Mouse (Mus musculus) 3134 (cell line): Measurements from ENCODE around the gene Gtpbp3.
"Not testable (repeated sequence)": the region's sequence is repeated elsewhere in the genome, so short reads cannot be mapped to it uniquely, and the experiment has no call there.

ENCODE experiments used
- DNase-seq: peaks from one replicate; pipeline ENCODE4 v3.0.0-alpha.2; 2011; ENCODE audit warnings: low spot score; ENCODE audit not compliant: insufficient read length; ENCODE audit errors: extremely low read depth

The Gtpbp3 gene

DNA sequence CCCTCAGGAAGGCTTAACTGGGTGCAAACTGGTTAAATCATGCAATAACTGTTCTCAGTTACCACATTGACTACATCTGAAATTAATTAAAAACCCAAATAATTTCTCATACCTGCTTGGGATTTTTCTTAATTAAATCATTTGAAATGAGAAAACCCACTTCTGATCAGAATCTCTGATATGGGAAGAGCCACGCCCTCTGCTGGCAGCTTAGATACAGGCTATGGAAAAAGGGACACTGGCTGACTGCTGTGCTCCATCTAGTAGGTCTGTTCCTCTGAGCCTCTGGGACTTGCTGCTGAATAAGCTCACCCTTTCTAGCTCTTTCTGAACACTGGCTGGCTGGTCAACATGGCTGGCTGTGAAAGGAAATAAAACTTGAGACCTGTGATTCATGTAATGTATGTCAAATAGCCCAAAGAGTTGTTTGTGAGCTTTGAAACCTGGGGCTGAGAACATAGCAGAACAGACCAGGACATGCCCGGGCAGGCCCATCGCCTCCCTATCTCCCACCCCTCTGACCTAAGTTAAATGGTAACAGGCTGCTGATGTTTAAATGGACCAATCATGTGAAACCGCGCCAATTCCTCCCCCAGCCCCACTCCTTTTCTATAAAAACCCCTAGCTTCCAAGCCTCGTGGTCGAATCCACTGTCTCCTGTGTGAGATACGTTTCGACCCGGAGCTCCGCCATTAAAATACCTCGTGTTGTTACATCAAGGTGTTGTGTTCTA is 43.0 kb downstream of the Gtpbp3 start:
- DNase-seq, result not testable (repeated sequence)

GRCm38 (mm10) chr8:71534263-71534810 is 46.4 kb downstream of the Gtpbp3 start:
- no peak for DNase-seq

GRCm38 (mm10) chr8:71535663-71536062 is 47.8 kb downstream of the Gtpbp3 start:
- peak; percentile 49 for DNase-seq

DNA sequence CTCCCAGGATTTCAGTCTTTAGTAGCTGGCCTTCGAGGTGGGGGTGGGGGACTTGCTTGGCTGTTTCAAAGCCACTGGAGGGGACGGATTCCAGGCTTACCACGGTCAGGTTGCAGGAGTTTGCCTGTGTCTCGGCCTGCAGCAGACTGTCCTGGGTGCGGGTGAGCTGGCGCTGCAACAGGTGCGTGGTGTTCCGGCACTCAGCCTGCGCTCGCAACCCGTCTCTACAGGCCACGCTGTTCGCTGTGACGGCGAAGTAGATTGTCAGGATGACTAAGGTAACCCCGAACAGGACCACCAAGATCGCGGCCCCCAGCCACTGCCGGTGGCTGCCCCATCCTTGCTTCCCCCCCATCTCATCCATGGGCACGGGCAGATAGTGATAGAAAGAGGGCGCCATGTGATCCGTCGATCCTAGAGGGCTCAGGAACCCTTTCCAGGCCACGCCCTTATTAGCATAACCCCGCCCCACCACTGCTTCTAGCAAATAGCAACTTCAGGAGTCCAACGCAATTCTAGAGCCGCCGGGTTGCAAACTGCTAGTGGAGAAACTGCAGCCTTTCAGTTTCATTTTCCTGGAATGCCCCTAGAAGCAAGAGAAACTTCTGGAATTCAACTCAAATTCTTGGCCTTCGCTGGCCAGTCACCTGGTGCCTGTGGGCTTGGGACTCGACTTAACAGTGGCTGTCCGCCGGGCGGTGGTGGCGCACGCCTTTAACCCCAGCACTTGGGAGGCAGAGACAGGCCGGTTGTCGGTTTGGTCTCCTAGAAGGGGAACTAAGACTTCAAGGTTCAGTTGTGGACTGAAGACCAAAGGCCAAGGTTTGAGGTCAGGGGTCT is 49.3 kb downstream of the Gtpbp3 start, which contains the start of gene Bst2:
Gene Bst2 (minus strand): TSS at position 429 of the 840 bp plus-strand sequence.
- peak; percentile 78 for DNase-seq

GRCm38 (mm10) chr8:71542632-71543343 is 54.9 kb downstream of the Gtpbp3 start, which contains the start of gene Mvb12a:
Mvb12a (plus strand) TSS chr8:71542922.
- DNase-seq, result peak; percentile 93

DNA sequence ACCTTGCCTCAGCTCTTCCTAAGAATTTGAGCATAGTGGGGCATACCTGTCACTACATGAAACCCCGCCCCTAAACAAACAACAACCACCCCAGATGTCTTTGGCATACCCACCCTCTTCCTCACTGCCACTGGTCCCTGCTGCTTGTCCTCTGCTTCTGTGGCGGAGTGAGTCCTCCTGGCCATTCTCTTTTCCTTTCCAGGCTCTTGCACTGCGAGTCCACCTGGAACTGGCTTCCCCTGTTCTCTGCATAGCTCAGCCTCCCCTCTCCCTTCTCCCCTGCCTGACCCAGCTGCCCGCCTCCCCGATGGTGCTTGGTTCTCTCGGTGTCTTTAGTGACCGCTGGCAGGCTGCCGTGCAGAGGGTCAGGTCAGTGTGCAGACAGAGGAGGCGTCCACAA is 55.9 kb downstream of the Gtpbp3 start:
- DNase-seq, result no peak

GRCm38 (mm10) chr8:71545053-71545452 is 57.1 kb downstream of the Gtpbp3 start:
- no peak for DNase-seq

DNA sequence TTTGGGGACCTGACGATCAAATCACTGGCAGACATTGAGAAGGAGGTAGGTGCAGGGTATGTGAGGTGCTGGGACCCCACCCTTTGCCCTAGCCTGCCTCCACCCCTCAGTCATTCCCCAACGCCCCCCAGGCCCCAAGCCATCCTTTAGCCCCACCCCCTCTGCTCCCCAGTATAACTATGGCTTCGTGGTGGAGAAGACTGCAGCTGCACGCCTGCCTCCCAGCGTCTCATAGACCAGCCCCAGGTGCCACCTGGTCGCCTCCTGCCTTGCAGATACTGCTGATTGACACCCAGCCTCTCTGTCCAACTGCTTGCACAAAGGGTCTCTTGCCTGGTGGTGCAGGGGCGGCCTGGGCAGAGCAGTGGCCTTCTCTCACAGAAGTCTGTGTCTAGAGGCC is 59.7 kb downstream of the Gtpbp3 start:
- no peak for DNase-seq
